Mouse (Mus musculus) stomach, postnatal 0 days (tissue): ENCODE measurements around the gene Gpr107.

Experiments
- CTCF ChIP-seq: IDR thresholded peaks from 2 replicates; pipeline ENCODE4 v1.5.1; 2016; ENCODE audit warnings: antibody characterized with exemption, low read depth, mild to moderate bottlenecking, moderate library complexity
- EP300 ChIP-seq: optimal IDR thresholded peaks from 2 replicates; pipeline ENCODE3; 2016; ENCODE audit warnings: antibody characterized with exemption

DNA sequence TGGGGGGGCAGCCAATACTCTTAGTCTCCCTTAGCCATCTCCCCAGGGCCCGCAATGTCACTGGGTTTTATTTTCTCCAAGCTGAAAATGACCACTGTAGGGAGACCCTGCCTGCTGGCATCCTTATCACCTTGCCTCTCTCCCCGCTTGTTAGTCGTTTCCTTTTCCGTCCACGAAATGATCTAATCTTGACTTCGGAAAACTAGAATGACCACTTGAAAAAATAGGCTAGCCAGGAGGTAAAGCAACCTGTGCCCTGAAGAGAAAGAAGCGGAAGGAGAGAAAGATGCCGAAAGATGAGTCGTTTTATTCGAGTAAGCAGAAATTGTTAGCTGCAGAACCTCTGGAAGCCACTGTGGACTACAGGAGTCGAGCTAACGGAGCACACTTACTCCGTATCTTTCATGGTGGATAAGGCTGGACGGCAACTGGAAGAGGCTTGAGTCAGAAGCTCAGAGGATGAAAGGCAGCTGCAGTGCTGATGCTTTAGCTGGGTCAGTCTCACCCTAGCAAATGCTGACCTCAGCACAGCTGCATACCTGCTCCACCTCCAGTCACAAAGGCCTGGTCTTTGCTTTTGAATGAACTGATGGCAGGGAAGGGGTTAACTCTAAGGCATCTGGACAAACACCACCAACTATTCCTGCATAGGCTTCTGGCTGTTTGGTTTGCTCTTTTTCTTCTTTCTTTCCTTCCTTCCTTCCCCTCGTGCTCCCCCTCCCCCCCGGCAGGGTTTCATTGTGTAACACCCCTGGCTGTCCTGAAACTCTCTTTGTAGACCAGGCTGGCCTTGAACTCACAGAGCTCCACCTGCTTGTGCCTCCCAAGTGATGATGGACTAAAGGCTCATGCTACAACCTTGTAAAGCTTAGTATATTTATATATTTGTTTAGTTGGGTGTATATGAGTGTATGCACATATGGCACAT, 8.1 kb upstream of the Gpr107 start:
- TF ChIP-seq CTCF (no peak), EP300 (no peak)
